Mouse (Mus musculus): ENCODE measurements around the gene Slc7a6os. TPM values are rescaled to one million over a fixed set of nuclear protein-coding genes. Genes with fewer than 3 reads are reported as not detected.

Gene Slc7a6os
- polyA plus RNA-seq, 1 experiment from 2014 or later = 33.1 TPM

Other genes starting within 250 kb of the Slc7a6os start
- gene Slc12a4, start 244.8 kb downstream of the Slc7a6os start, polyA plus RNA-seq (2015; fragmentation: Nextera tagmentation; extraction: Ambion mirVana) = 7.6 and 10.6 TPM in 2 replicates
- gene Dpep3, start 231.5 kb downstream of the Slc7a6os start, polyA plus RNA-seq (2015; fragmentation: Nextera tagmentation; extraction: Ambion mirVana) = not detected in 2 replicates
- 29.4 and 29.8 TPM in 2 replicates for gene Dus2, start 219.6 kb downstream of the Slc7a6os start, polyA plus RNA-seq (2015; fragmentation: Nextera tagmentation; extraction: Ambion mirVana)
- 0.25 TPM in 1 of 2 replicates, not detected in the other for gene Dpep2nb, start 205.0 kb downstream of the Slc7a6os start, polyA plus RNA-seq (2015; fragmentation: Nextera tagmentation; extraction: Ambion mirVana)
- gene Ddx28, start 199.1 kb downstream of the Slc7a6os start, polyA plus RNA-seq (2015; fragmentation: Nextera tagmentation; extraction: Ambion mirVana) = 20.3 and 21.5 TPM in 2 replicates
- gene Nfatc3, start 152.1 kb downstream of the Slc7a6os start, polyA plus RNA-seq (2015; fragmentation: Nextera tagmentation; extraction: Ambion mirVana) = 2.1 and 3.2 TPM in 2 replicates
- gene Esrp2, start 74.0 kb downstream of the Slc7a6os start, polyA plus RNA-seq (2015; fragmentation: Nextera tagmentation; extraction: Ambion mirVana) = 0.14 and 0.29 TPM in 2 replicates
- gene Pla2g15, start 60.5 kb downstream of the Slc7a6os start, polyA plus RNA-seq (2015; fragmentation: Nextera tagmentation; extraction: Ambion mirVana) = 24.5 and 25.2 TPM in 2 replicates
- 41.8 and 53.5 TPM in 2 replicates for gene Slc7a6, start 42.1 kb downstream of the Slc7a6os start, polyA plus RNA-seq (2015; fragmentation: Nextera tagmentation; extraction: Ambion mirVana)
- 60.9 and 61.5 TPM in 2 replicates for gene Prmt7, start within 50 bp of the Slc7a6os start, polyA plus RNA-seq (2015; fragmentation: Nextera tagmentation; extraction: Ambion mirVana)
- gene Smpd3, start 127.1 kb upstream of the Slc7a6os start, polyA plus RNA-seq (2015; fragmentation: Nextera tagmentation; extraction: Ambion mirVana) = 69.6 and 76.2 TPM in 2 replicates
- 45.3 and 45.9 TPM in 2 replicates for gene Zfp90, start 204.4 kb upstream of the Slc7a6os start, polyA plus RNA-seq (2015; fragmentation: Nextera tagmentation; extraction: Ambion mirVana)